Mouse (Mus musculus): ENCODE measurements at regions not wholly inside any gene's neighbourhood (a gene's known extent, or its start where the extent isn't known, plus 50 kb on each side); places are given as distances from the start of the nearest gene placed in this dataset.

GRCm38 (mm10) chr16:86768355-86768754 is 585.6 kb upstream of the N6amt1 start:
- 67% methylated on average over 3 of the region's 3 CpGs for WGBS
- no peaks in the 10 kb centered on the region for H3K4me1 ChIP-seq (ENCODE audit: control insufficient read depth, insufficient read depth, low read length)
- DNase-seq, result no peak

GRCm38 (mm10) chr16:86765974-86766373 is 588.0 kb upstream of the N6amt1 start:
- TF ChIP-seq POLR2A (IDR thresholded peaks at IDR 0.05; ENCODE audit: borderline replicate concordance, insufficient read depth, low read length) (no peak), CTCF (IDR thresholded peaks at IDR 0.05; ENCODE audit: borderline replicate concordance, insufficient read depth, low read depth, low read length) (no peak)
- Histone ChIP-seq H3K4me3 (replicated peaks; ENCODE audit: insufficient read depth, low read depth, low read length) (no peak overlapping the region), H3K27me3 (ENCODE audit: control insufficient read depth, insufficient read depth, low read length) (no peaks in the 10 kb centered on the region), H3K4me1 (ENCODE audit: control insufficient read depth, insufficient read depth, low read length) (no peaks in the 10 kb centered on the region), H3K27ac (ENCODE audit: insufficient read depth, low read length) (no peak overlapping the region)
- 82% methylated on average over 8 of the region's 8 CpGs for WGBS
- DNase-seq, result no peak

More at GRCm38 (mm10) chr16:86768355-86768754, 585.6 kb upstream of the N6amt1 start:
- TF ChIP-seq CTCF (IDR thresholded peaks at IDR 0.05; ENCODE audit: borderline replicate concordance, insufficient read depth, low read depth, low read length) (no peak), POLR2A (IDR thresholded peaks at IDR 0.05; ENCODE audit: borderline replicate concordance, insufficient read depth, low read length) (no peak)
- Histone ChIP-seq H3K27ac (ENCODE audit: insufficient read depth, low read length) (no peak overlapping the region), H3K4me3 (replicated peaks; ENCODE audit: insufficient read depth, low read depth, low read length) (no peak overlapping the region), H3K27me3 (ENCODE audit: control insufficient read depth, insufficient read depth, low read length) (no peaks in the 10 kb centered on the region)

GRCm38 (mm10) chr16:86741236-86741635 is 612.7 kb upstream of the N6amt1 start:
- TF ChIP-seq CTCF (IDR thresholded peaks at IDR 0.05; ENCODE audit: borderline replicate concordance, insufficient read depth, low read depth, low read length) (no peak), POLR2A (IDR thresholded peaks at IDR 0.05; ENCODE audit: borderline replicate concordance, insufficient read depth, low read length) (no peak)
- Histone ChIP-seq H3K27ac (ENCODE audit: insufficient read depth, low read length) (no peak overlapping the region), H3K4me1 (ENCODE audit: control insufficient read depth, insufficient read depth, low read length) (no peaks in the 10 kb centered on the region), H3K4me3 (replicated peaks; ENCODE audit: insufficient read depth, low read depth, low read length) (no peak overlapping the region), H3K27me3 (ENCODE audit: control insufficient read depth, insufficient read depth, low read length) (no peaks in the 10 kb centered on the region)
- DNase-seq, result no peak
- 68% methylated on average over 5 of the region's 5 CpGs for WGBS

GRCm38 (mm10) chr16:86718982-86719771 is 634.8 kb upstream of the N6amt1 start:
- no peaks in the 10 kb centered on the region for H3K27me3 ChIP-seq (ENCODE audit: control insufficient read depth, insufficient read depth, low read length)
- no peak overlapping the region for H3K4me3 ChIP-seq (replicated peaks; ENCODE audit: insufficient read depth, low read depth, low read length)
- DNase-seq, result no peak
- H3K4me1 ChIP-seq (ENCODE audit: control insufficient read depth, insufficient read depth, low read length), result no peaks in the 10 kb centered on the region
- TF ChIP-seq CTCF (IDR thresholded peaks at IDR 0.05; ENCODE audit: borderline replicate concordance, insufficient read depth, low read depth, low read length), result no peak
- no peak overlapping the region for H3K27ac ChIP-seq (ENCODE audit: insufficient read depth, low read length)
- WGBS, result 75% methylated on average over 5 of the region's 5 CpGs

GRCm38 (mm10) chr16:86718353-86718752 is 635.6 kb upstream of the N6amt1 start:
- Histone ChIP-seq H3K4me1 (ENCODE audit: control insufficient read depth, insufficient read depth, low read length) (no peaks in the 10 kb centered on the region), H3K27me3 (ENCODE audit: control insufficient read depth, insufficient read depth, low read length) (no peaks in the 10 kb centered on the region), H3K4me3 (replicated peaks; ENCODE audit: insufficient read depth, low read depth, low read length) (no peak overlapping the region), H3K27ac (ENCODE audit: insufficient read depth, low read length) (no peak overlapping the region)
- TF ChIP-seq POLR2A (IDR thresholded peaks at IDR 0.05; ENCODE audit: borderline replicate concordance, insufficient read depth, low read length) (no peak), CTCF (IDR thresholded peaks at IDR 0.05; ENCODE audit: borderline replicate concordance, insufficient read depth, low read depth, low read length) (no peak)
- DNase-seq, result no peak
- WGBS, result 92% methylated on average over 7 of the region's 7 CpGs

- Histone ChIP-seq H3K4me1 (ENCODE audit: control insufficient read depth, insufficient read depth, low read length) (no peaks in the 10 kb centered on the region), H3K27ac (ENCODE audit: insufficient read depth, low read length) (no peak overlapping the region), H3K4me3 (replicated peaks; ENCODE audit: insufficient read depth, low read depth, low read length) (no peak overlapping the region), H3K27me3 (ENCODE audit: control insufficient read depth, insufficient read depth, low read length) (no peaks in the 10 kb centered on the region)
- WGBS, result 95% methylated on average over 4 of the region's 4 CpGs
- DNase-seq, result no peak
- TF ChIP-seq POLR2A (IDR thresholded peaks at IDR 0.05; ENCODE audit: borderline replicate concordance, insufficient read depth, low read length) (no peak), CTCF (IDR thresholded peaks at IDR 0.05; ENCODE audit: borderline replicate concordance, insufficient read depth, low read depth, low read length) (no peak)
These were observed 652.3 kb upstream of the N6amt1 start for GRCm38 (mm10) chr16:86701700-86702099.

GRCm38 (mm10) chr16:86694497-86694896 is 659.5 kb upstream of the N6amt1 start:
- H3K27ac ChIP-seq (ENCODE audit: insufficient read depth, low read length), result no peak overlapping the region
- 3% methylated on average over 3 of the region's 3 CpGs for WGBS
- peak; percentile 82 to 93 for DNase-seq
- H3K4me1 ChIP-seq (ENCODE audit: control insufficient read depth, insufficient read depth, low read length), result peaks cover 6% of the 10 kb centered on the region; the same call in 1 of the 2 replicates
- TF ChIP-seq POLR2A (IDR thresholded peaks at IDR 0.05; ENCODE audit: borderline replicate concordance, insufficient read depth, low read length), result no peak
- TF ChIP-seq CTCF (IDR thresholded peaks at IDR 0.05; ENCODE audit: borderline replicate concordance, insufficient read depth, low read depth, low read length), result no peak
- H3K27me3 ChIP-seq (ENCODE audit: control insufficient read depth, insufficient read depth, low read length), result no peaks in the 10 kb centered on the region
- H3K4me3 ChIP-seq (replicated peaks; ENCODE audit: insufficient read depth, low read depth, low read length), result no peak overlapping the region

- no peak overlapping the region for H3K4me3 ChIP-seq (replicated peaks; ENCODE audit: insufficient read depth, low read depth, low read length)
These were observed 694.8 kb upstream of the N6amt1 start for GRCm38 (mm10) chr16:86659154-86659553.

More at GRCm38 (mm10) chr16:86659154-86659553, 694.8 kb upstream of the N6amt1 start:
- Histone ChIP-seq H3K4me1 (ENCODE audit: control insufficient read depth, insufficient read depth, low read length) (no peaks in the 10 kb centered on the region), H3K27me3 (ENCODE audit: control insufficient read depth, insufficient read depth, low read length) (no peaks in the 10 kb centered on the region), H3K27ac (ENCODE audit: insufficient read depth, low read length) (no peak overlapping the region)
- DNase-seq, result no peak
- 29% methylated on average over 3 of the region's 3 CpGs for WGBS
- TF ChIP-seq POLR2A (IDR thresholded peaks at IDR 0.05; ENCODE audit: borderline replicate concordance, insufficient read depth, low read length) (no peak), CTCF (IDR thresholded peaks at IDR 0.05; ENCODE audit: borderline replicate concordance, insufficient read depth, low read depth, low read length) (no peak)
